Mouse (Mus musculus) kidney, adult 10 weeks (tissue): ENCODE measurements around the gene P2ry10. TPM values are rescaled to one million over a fixed set of nuclear protein-coding genes. Genes with fewer than 3 reads are reported as not detected.

Experiments
- polyA plus RNA-seq: library from polyadenylated mRNA; stranded (reverse); fragments of 350-450 nt; fragmentation: Illumina TruSeq; extraction: RNeasy Lipid Tissue Mini Kit (QIAGEN cat#74804); gene quantifications from one replicate; pipeline ENCODE4 v1.2.3, GENCODE M21; 2014; ENCODE audit warnings: low read depth, low replicate concordance

Gene P2ry10
- 0.73 TPM for polyA plus RNA-seq

GRCm38 (mm10) chrX:107088177-107088576 is at the start of gene P2ry10:
TSS of gene P2ry10 (plus strand) at chrX:107088492.

DNA sequence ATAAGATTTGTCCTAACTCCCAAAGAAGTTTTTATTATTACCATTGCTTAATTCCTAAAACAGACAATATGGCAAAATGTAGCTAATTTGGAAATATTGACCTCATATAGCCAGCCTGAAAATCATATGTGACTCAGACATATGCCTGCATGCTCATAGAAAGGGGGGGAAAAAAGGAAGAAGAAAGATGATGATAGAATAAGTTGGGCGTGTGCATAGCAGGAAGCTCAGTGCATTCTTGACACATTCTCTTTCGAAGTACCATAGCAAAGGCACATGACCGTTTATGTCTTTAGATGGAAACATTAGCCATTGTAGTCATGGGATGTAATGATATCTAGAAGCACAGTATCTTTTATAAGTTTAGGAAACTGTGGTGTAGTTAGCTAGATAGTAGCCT is 60.4 kb downstream of the P2ry10 start, which contains the start of gene P2ry10b:
Gene P2ry10b, plus strand, starts transcription at position 247 of the 400 bp plus-strand sequence.

Other genes with a start within 250 kb of the P2ry10 start
- not detected for gene Rtl3, start 247.8 kb upstream of the P2ry10 start, polyA plus RNA-seq
- 1.9 TPM for gene Lpar4, start 167.9 kb upstream of the P2ry10 start, polyA plus RNA-seq
- gene P2ry10b, start 60.4 kb downstream of the P2ry10 start, polyA plus RNA-seq: 2.7 TPM
- 0.28 TPM for gene Gpr174, start 167.4 kb downstream of the P2ry10 start, polyA plus RNA-seq